Mouse (Mus musculus): ENCODE measurements around the gene Zrsr2. TPM values are rescaled to one million over a fixed set of nuclear protein-coding genes. Genes with fewer than 3 reads are reported as not detected.

The Zrsr2 gene
- polyA plus RNA-seq (2014; fragmentation: Nextera tagmentation; extraction: Ambion mirVana): 50.4 and 53.1 TPM in 2 replicates

DNA sequence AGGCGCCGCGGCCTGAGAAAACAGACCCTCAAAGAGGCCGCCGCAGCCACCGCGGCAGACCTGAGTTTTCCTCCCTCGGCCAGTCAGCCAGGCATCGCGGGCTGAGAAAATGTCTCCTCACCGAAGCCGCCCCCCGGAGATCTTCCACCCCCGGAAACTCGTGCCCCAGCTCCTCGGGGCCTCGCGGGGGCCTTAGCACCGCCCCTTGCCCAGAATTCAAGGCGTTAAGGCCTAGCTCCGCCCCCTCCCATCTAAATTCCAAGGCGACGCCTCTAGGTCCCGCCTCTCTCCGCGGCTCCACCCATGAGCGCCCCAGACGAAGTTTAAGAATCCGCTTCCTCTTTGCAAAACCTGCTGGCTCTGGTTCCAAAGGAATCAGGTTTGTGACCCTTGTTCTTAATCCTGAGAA is at the start of gene Zrsr2:
Gene Zrsr2, minus strand, starts transcription at position 195 of the 409 bp plus-strand sequence.
- peak; percentile 94 for ATAC-seq (ENCODE audit: insufficient read depth)
- Histone ChIP-seq H3K27me3 (ENCODE audit: insufficient read depth, low read length) (no peaks in the 10 kb centered on the region), H3K9me3 (ENCODE audit: low read depth, low read length) (no peaks in the 10 kb centered on the region), H3K27ac (ENCODE audit: low read depth) (peak within 1 kb of the TSS; percentile 99), H3K4me1 (ENCODE audit: insufficient read depth) (no peaks in the 10 kb centered on the region), H3K36me3 (ENCODE audit: insufficient read depth) (peaks cover 23% of the 10 kb centered on the region; the same call in 1 of the 2 replicates), H3K4me2 (peak within 1 kb of the TSS; percentile 63), H3K9ac (peak within 1 kb of the TSS; percentile 80), H3K4me3 (ENCODE audit: low read depth, low read length) (peak within 1 kb of the TSS; percentile 60)
- WGBS: 11% methylated on average over 24 of the region's 29 CpGs
- TF ChIP-seq CTCF (IDR thresholded peaks at IDR 0.05; ENCODE audit: low read depth): no peak
- DNase-seq: peak; percentile 95

DNA sequence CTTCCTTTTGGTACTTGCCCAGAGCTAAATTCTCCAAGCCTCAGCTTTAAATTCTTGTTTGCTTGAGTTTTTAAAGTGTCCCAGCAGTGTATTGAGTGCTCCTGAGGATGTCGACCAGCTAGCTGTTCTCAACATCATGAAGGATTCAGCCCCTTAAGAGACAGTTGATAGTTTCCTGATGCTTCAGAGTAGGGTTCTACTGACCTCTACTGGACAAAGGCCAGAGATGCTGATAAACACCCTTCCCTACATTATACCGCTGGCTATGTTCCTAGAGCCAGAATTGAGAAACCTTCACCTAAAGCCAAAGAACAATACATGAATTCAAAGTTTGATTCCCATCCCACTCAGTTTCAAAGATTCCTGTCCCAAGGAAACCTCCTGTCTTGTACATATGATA is 46.3 kb upstream of the Zrsr2 start:
- 16% methylated on average over 2 of the region's 2 CpGs for whole genome bisulfite sequencing
- H3K36me3 ChIP-seq (ENCODE audit: insufficient read depth): no peaks in the 10 kb centered on the region
- DNase-seq: peak; percentile 79
- ATAC-seq (ENCODE audit: insufficient read depth): peak; percentile 65; the same call in 1 of the 2 replicates
- TF ChIP-seq CTCF (IDR thresholded peaks at IDR 0.05; ENCODE audit: low read depth): peak; percentile 68
- H3K4me2 ChIP-seq: no peak overlapping the region
- H3K4me3 ChIP-seq (ENCODE audit: low read depth, low read length): no peak overlapping the region
- H3K9ac ChIP-seq: no peak overlapping the region
- H3K9me3 ChIP-seq (ENCODE audit: low read depth, low read length): no peaks in the 10 kb centered on the region
- H3K27me3 ChIP-seq (ENCODE audit: insufficient read depth, low read length): no peaks in the 10 kb centered on the region
- H3K4me1 ChIP-seq (ENCODE audit: insufficient read depth): no peaks in the 10 kb centered on the region
- no peak overlapping the region for H3K27ac ChIP-seq (ENCODE audit: low read depth)

DNA sequence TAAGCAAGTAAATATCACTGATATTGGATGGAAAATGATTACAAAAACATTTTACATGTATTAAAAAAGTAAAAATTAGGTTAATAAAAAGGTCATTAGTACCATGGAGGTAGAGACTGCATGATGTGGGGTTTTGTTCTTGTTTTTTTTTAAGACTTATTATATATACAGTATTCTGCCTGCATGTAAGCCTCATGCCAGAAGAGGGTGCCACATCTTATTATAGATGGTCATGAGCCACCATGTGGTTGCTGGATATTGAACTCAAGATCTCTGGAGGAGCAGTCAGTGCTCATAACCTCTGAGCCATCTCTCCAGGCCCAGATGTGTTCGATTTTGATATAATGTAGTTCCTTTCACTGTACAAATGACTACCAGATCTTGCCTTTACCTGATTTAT is 41.4 kb upstream of the Zrsr2 start:
- no peaks in the 10 kb centered on the region for H3K4me1 ChIP-seq (ENCODE audit: insufficient read depth)
- DNase-seq: peak; percentile 7
- WGBS: 92% methylated on average over 1 of the region's 1 CpGs
- H3K4me3 ChIP-seq (ENCODE audit: low read depth, low read length): no peak overlapping the region
- ATAC-seq (ENCODE audit: insufficient read depth): no peak
- no peak overlapping the region for H3K4me2 ChIP-seq
- no peak for TF ChIP-seq CTCF (IDR thresholded peaks at IDR 0.05; ENCODE audit: low read depth)
- H3K9ac ChIP-seq: no peak overlapping the region
- H3K9me3 ChIP-seq (ENCODE audit: low read depth, low read length): no peaks in the 10 kb centered on the region
- no peak overlapping the region for H3K27ac ChIP-seq (ENCODE audit: low read depth)
- no peaks in the 10 kb centered on the region for H3K27me3 ChIP-seq (ENCODE audit: insufficient read depth, low read length)
- H3K36me3 ChIP-seq (ENCODE audit: insufficient read depth): no peaks in the 10 kb centered on the region

- DNase-seq (no peak), ATAC-seq (ENCODE audit: insufficient read depth) (no peak)
- 83% methylated on average over 3 of the region's 3 CpGs for WGBS
- no peak overlapping the region for H3K9ac ChIP-seq
- no peak overlapping the region for H3K27ac ChIP-seq (ENCODE audit: low read depth)
- no peak overlapping the region for H3K4me3 ChIP-seq (ENCODE audit: low read depth, low read length)
- no peaks in the 10 kb centered on the region for H3K4me1 ChIP-seq (ENCODE audit: insufficient read depth)
- H3K36me3 ChIP-seq (ENCODE audit: insufficient read depth): no peaks in the 10 kb centered on the region
- H3K4me2 ChIP-seq: no peak overlapping the region
- TF ChIP-seq CTCF (IDR thresholded peaks at IDR 0.05; ENCODE audit: low read depth): no peak
- H3K27me3 ChIP-seq (ENCODE audit: insufficient read depth, low read length): no peaks in the 10 kb centered on the region
- H3K9me3 ChIP-seq (ENCODE audit: low read depth, low read length): no peaks in the 10 kb centered on the region
Observed at GRCm38 (mm10) chrX:163996754-163997153, 38.3 kb upstream of the Zrsr2 start.

DNA sequence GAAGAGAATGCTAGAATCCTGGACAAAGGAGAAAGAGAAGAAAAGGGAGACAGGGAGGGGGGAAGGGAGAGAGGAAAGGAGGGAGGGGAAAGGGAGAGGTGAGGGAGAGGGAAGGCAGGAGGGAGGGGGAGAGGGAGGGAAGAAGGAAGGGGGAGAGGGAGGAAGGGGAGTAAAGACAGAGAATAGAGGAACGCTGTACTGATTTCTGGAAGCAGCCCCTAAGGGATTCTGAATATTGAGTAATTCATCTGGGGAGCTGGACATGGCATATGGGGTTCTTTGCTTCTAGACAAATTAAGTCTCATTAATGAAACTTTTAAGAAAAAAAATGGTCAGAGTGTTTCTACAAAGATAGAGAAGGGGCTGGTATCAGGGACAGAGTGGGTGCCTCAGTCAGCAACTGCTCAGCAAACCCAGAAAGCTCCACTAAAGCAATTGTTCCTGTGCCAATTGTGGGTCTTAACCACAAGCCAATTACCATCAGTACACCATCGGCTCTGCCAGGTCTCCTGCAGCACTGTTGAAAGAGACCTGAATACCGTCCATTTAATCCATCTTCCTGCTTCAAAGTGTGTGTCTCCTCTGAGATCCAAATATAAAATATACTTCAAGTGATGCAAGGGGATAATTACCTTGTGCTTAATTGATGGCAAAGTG is 29.4 kb upstream of the Zrsr2 start:
- ATAC-seq (ENCODE audit: insufficient read depth): no peak
- H3K27ac ChIP-seq (ENCODE audit: low read depth): no peak overlapping the region
- no peaks in the 10 kb centered on the region for H3K9me3 ChIP-seq (ENCODE audit: low read depth, low read length)
- no peaks in the 10 kb centered on the region for H3K4me1 ChIP-seq (ENCODE audit: insufficient read depth)
- no peak overlapping the region for H3K9ac ChIP-seq
- 61% methylated on average over 3 of the region's 3 CpGs for WGBS
- H3K4me2 ChIP-seq: no peak overlapping the region
- no peak for TF ChIP-seq CTCF (IDR thresholded peaks at IDR 0.05; ENCODE audit: low read depth)
- H3K4me3 ChIP-seq (ENCODE audit: low read depth, low read length): no peak overlapping the region
- no peak for DNase-seq
- H3K36me3 ChIP-seq (ENCODE audit: insufficient read depth): no peaks in the 10 kb centered on the region
- H3K27me3 ChIP-seq (ENCODE audit: insufficient read depth, low read length): no peaks in the 10 kb centered on the region

DNA sequence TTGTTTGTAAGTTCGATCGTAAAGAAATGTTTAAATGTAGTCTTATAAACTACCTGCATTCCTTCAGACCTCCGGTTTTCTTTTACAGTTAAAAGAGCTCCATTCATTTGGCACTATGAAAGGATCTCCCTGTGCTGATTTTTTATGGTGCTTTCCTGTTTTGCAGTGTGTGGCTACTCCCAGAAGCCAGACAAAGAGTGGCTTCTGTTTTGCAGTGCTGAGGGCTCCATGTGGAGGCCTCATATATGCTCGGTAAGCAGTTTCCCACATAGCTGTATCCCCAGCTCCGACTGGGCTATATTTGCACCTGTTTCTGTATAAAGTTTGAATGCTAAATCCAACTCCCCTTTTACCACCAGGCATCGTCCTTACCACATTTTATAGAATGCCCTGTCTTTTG is 23.7 kb upstream of the Zrsr2 start:
- no peak for TF ChIP-seq CTCF (IDR thresholded peaks at IDR 0.05; ENCODE audit: low read depth)
- no peak for DNase-seq
- Histone ChIP-seq H3K9ac (no peak overlapping the region), H3K4me1 (ENCODE audit: insufficient read depth) (no peaks in the 10 kb centered on the region), H3K36me3 (ENCODE audit: insufficient read depth) (no peaks in the 10 kb centered on the region), H3K4me3 (ENCODE audit: low read depth, low read length) (no peak overlapping the region), H3K27ac (ENCODE audit: low read depth) (no peak overlapping the region), H3K9me3 (ENCODE audit: low read depth, low read length) (no peaks in the 10 kb centered on the region), H3K4me2 (no peak overlapping the region), H3K27me3 (ENCODE audit: insufficient read depth, low read length) (no peaks in the 10 kb centered on the region)
- ATAC-seq (ENCODE audit: insufficient read depth): no peak
- WGBS: 82% methylated on average over 6 of the region's 6 CpGs

GRCm38 (mm10) chrX:163981500-163981899 is 23.0 kb upstream of the Zrsr2 start:
- WGBS: 48% methylated on average over 4 of the region's 4 CpGs
- ATAC-seq (ENCODE audit: insufficient read depth) (no peak), DNase-seq (no peak)
- no peak overlapping the region for H3K4me3 ChIP-seq (ENCODE audit: low read depth, low read length)
- no peak overlapping the region for H3K4me2 ChIP-seq
- no peak for TF ChIP-seq CTCF (IDR thresholded peaks at IDR 0.05; ENCODE audit: low read depth)
- H3K27ac ChIP-seq (ENCODE audit: low read depth): no peak overlapping the region
- no peaks in the 10 kb centered on the region for H3K27me3 ChIP-seq (ENCODE audit: insufficient read depth, low read length)
- no peaks in the 10 kb centered on the region for H3K9me3 ChIP-seq (ENCODE audit: low read depth, low read length)
- no peak overlapping the region for H3K9ac ChIP-seq
- H3K36me3 ChIP-seq (ENCODE audit: insufficient read depth): no peaks in the 10 kb centered on the region
- H3K4me1 ChIP-seq (ENCODE audit: insufficient read depth): no peaks in the 10 kb centered on the region

Data from lung, embryonic 14.5 days (tissue).